Mouse (Mus musculus) cerebellum, adult 2 months (tissue): ENCODE data around the gene Eif3k. TPM values are rescaled to one million over a fixed set of nuclear protein-coding genes. Genes with fewer than 3 reads are reported as not detected.

Source experiments
- DNase-seq, 2 experiments: peaks; one replicate each; pipeline ENCODE4 v3.0.0; 2021
- H3K27ac ChIP-seq: fragments of 200-500 bp; 2 replicates; pipeline ENCODE4 v1.5.1; 2012; ENCODE audit warnings: low read length, control low read depth, inconsistent platforms; ENCODE audit not compliant: insufficient read depth
- H3K27me3 ChIP-seq: fragments of 200-500 bp; 2 replicates; pipeline ENCODE4 v1.6.1; 2012; ENCODE audit warnings: inconsistent platforms, mild to moderate bottlenecking, low read length, moderate library complexity; ENCODE audit not compliant: control insufficient read depth, insufficient read depth
- H3K4me1 ChIP-seq: fragments of 200-500 bp; 2 replicates; pipeline ENCODE4 v1.6.1; 2011; ENCODE audit warnings: low read length; ENCODE audit not compliant: control insufficient read depth, insufficient read depth
- H3K4me3 ChIP-seq: fragments of 200-500 bp; replicated peaks from 2 replicates; pipeline ENCODE3; 2011; ENCODE audit warnings: mild to moderate bottlenecking, low read depth, low read length, control low read depth; ENCODE audit not compliant: insufficient read depth
- CTCF ChIP-seq: fragments of 200-500 bp; IDR thresholded peaks from 2 replicates; pipeline ENCODE4 v1.5.1; 2011; ENCODE audit warnings: low read depth, mild to moderate bottlenecking, control low read depth, low read length, moderate library complexity, borderline replicate concordance; ENCODE audit not compliant: insufficient read depth
- POLR2A ChIP-seq: fragments of 200-500 bp; IDR thresholded peaks from 2 replicates; pipeline ENCODE4 v1.6.1; 2011; ENCODE audit warnings: low read length, control low read depth, borderline replicate concordance; ENCODE audit not compliant: insufficient read depth
- WGBS: fragments of 180-500 bp; shearing (Covaris S2); methylation state at CpG from one replicate; pipeline ENCODE4 v1.1.7; 2018; 5-methylcytosine and 5-hydroxymethylcytosine counted together
- polyA plus RNA-seq: library from polyadenylated mRNA; depleted of rRNA; stranded (reverse); fragments of >200 nt; gene quantifications from 2 replicates; pipeline ENCODE4 v1.2.3, GENCODE M21; 2012; rRNA removed

Eif3k gene
- 322 and 331 TPM in 2 replicates for polyA plus RNA-seq

DNA sequence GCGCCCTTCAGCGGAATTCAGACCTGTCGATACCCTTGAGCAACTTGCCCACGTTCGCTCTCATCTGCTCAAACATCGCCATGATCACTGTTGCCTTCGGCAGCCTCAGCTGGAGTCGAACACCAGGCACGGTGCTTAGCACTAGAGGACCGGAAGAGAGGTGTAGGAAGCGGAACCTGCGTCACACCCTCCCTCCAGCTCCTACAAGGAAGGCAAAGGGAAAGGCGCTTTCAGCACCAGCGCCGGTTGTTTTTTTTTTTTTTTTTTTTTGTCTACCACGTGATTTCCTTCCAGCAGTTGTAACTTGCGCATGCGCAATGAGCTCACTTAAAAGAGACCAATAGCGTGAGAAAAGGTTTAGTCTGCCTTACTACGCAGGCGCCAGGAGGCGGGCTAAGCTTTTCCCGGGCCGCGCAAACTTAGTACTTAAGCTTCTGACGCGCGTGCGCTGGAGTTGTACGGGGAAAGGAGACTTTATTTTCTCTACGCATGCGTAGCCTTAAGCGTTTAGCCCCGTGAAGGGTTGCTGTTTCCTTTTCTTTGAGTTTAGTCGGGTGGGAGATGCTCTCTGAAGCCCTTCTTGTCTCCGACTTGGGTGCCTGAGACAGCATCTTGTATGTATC, at the start of gene Eif3k, which contains the start of gene Map4k1:
TSS of gene Eif3k (minus strand) at position 214 of the 623 bp plus-strand sequence.
TSS of gene Map4k1 (plus strand) at position 400 of the 623 bp plus-strand sequence.
- H3K27me3 ChIP-seq: no peaks in the 10 kb centered on the region
- peak; percentile 94 to 98 for DNase-seq
- TF ChIP-seq CTCF (no peak), POLR2A (peak; percentile 81; the same call in 1 of the 2 replicates)
- peak within 1 kb of the TSS; percentile 71 for H3K27ac ChIP-seq
- H3K4me3 ChIP-seq: peak within 1 kb of the TSS; percentile 95
- 0 out of 2 replicates have a peak, but pooled peaks cover 8% of the 10 kb centered on the region for H3K4me1 ChIP-seq
- under 1% methylated on average over 36 of the region's 36 CpGs for WGBS

DNA sequence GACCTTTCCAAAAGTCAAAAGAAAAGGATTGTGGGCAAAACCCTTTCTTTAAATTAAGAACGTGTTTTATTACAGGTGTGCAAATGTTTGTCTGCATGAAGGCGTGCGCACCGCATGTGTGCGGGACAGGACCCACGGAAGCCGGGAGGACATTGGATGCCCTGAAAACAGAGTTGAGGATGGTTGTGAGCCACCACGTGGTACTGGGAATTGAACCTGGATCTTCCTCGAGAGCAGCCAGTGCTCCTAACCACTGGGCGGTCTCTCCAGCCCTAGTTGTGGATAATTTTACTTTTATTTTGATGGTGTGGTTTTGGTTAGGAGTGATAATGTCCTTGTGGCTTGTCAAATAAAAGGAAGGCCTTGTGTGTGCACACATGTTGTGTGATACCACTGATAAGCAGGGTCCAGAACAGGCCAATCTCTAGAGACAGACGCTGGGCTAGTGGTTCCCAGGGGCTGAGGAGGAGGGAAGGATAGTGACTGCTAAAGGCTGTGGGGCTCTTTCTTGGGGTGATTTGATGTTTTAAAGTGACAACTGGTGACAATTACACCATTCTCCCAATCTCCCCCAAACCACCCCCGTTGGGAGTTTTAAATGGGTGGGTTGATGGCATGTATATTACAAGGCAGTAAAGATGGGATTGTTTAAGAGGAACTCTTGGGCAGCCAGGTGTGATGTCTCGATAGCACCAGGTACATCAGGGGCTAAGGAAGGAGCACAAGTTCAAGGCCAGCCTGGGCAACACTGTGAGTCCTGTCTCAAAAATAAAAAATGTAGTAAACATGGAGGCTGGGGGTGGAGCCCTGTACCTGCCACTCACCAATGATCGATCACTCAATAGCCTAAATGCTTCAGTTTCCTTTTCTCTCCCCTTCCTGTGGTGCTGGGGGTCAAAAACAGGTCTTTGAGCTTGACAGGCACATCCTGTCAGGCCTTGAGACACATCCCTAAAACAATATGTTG, 48.3 kb upstream of the Eif3k start:
- no peak overlapping the region for H3K4me3 ChIP-seq
- no peak overlapping the region for H3K27ac ChIP-seq
- no peaks in the 10 kb centered on the region for H3K27me3 ChIP-seq
- TF ChIP-seq POLR2A (no peak), CTCF (no peak)
- no peaks in the 10 kb centered on the region for H3K4me1 ChIP-seq
- no peak for DNase-seq
- WGBS: 88% methylated on average over 14 of the region's 14 CpGs

DNA sequence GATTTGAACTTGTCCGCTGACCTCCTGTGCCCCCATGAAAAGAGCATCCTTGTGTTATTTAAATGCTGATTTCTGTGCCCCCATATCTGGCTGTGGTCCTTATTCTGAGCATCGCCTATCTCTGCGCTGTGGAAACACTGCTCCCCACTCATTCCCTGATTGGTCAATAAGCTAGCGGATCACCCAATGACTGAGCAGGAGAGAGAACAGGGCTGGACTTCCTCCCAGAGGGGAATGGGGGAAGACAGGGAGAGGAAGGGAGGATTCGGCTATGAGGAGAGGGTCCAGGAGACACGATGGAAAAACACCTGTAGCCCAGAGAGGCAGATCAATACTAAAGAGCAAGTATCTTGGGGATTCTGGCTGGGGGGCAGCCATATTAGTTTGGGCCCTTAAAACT, 47.1 kb upstream of the Eif3k start:
- Histone ChIP-seq H3K4me3 (no peak overlapping the region), H3K27ac (no peak overlapping the region), H3K27me3 (no peaks in the 10 kb centered on the region), H3K4me1 (no peaks in the 10 kb centered on the region)
- WGBS: 81% methylated on average over 6 of the region's 6 CpGs
- TF ChIP-seq POLR2A (no peak), CTCF (no peak)
- no peak for DNase-seq

DNA sequence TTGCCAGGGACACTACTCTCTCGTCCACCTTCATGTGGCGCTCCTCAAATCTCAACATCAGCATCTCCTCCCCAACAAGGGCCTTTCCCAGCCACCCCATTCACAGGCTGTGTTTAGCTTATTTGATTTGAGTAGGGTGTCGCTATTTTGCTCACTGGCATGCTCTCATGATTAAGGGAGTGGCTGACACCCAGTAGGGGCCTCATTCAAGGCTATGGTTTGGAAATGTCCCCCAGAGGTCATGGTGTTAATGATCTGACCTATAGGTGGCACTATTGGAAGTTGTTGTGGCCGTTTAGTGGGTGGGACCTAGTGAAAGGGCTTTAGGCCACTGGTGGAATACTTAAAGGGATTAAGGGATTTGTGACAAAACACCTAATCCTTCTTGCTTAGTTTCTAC, 45.1 kb upstream of the Eif3k start:
- no peak for DNase-seq
- Histone ChIP-seq H3K4me3 (no peak overlapping the region), H3K4me1 (no peaks in the 10 kb centered on the region), H3K27me3 (no peaks in the 10 kb centered on the region), H3K27ac (no peak overlapping the region)
- TF ChIP-seq CTCF: no peak
- no peak for TF ChIP-seq POLR2A
- 78% methylated on average over 4 of the region's 4 CpGs for WGBS

DNA sequence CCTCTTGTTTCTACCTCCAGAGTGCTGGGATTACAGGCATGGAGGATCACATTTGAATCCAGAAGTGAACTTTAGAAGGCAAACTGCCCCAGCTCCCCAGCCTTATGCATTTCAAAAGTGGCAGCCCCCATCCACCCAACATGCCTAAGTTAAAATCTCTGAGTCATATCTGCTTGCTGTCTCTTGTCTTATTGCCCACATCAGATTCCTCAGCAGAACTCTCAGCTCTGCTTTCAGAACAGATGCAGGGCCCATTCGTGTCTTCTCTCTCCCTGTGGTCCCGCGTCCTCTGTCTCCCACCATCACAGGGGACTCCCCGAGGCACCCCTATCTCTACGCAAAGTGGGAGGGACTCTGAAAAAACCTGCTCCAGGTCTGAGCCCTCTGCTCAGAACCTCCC, 44.5 kb upstream of the Eif3k start:
- WGBS: 75% methylated on average over 5 of the region's 5 CpGs
- no peaks in the 10 kb centered on the region for H3K4me1 ChIP-seq
- H3K27ac ChIP-seq: no peak overlapping the region
- TF ChIP-seq POLR2A: no peak
- no peak for TF ChIP-seq CTCF
- no peaks in the 10 kb centered on the region for H3K27me3 ChIP-seq
- H3K4me3 ChIP-seq: no peak overlapping the region
- DNase-seq: no peak

DNA sequence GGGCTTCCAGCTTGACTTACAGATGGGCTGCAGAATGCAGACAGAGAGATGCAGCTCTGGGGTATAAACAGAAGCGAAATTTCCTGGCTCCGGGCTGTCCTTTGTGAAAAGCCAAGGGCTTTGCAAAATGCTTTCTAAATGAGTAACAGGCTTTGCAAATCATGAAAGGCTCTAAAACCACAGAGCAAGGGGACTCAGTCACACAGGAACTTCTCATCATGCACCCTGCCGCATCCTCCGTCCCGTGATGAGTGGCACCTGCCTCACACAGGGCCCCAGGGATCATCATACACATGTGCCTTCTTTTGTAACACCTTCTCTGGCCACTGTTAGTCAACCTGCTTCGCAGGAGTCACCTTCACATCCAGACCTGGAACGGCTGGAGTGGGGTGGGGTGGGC, 43.9 kb upstream of the Eif3k start:
- DNase-seq: no peak
- Histone ChIP-seq H3K4me3 (no peak overlapping the region), H3K27ac (no peak overlapping the region), H3K27me3 (no peaks in the 10 kb centered on the region), H3K4me1 (no peaks in the 10 kb centered on the region)
- 81% methylated on average over 7 of the region's 7 CpGs for WGBS
- TF ChIP-seq POLR2A (no peak), CTCF (no peak)

DNA sequence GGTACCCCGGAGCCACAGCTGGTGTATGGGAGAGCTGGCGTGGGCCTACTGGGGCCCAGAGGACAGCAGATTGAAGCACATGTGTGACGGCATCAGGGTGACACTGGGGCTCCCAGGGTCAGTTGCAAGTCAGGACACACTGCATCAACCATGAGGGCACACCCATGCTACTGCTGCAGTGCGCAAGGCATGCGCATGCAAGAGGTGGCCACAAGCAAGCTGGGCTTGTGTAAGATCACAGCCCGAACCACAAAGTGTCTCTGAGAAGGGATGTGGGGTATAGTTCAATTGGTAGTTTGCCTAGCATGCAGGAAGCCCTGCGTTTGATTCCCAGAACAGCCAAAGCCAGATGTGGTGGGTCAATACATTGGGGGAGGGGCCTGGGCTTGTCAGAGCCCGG, 41.9 kb upstream of the Eif3k start:
- no peak for TF ChIP-seq CTCF
- TF ChIP-seq POLR2A: no peak
- no peak for DNase-seq
- Histone ChIP-seq H3K4me3 (no peak overlapping the region), H3K27me3 (no peaks in the 10 kb centered on the region; the same call in 1 of the 2 replicates), H3K27ac (no peak overlapping the region), H3K4me1 (no peaks in the 10 kb centered on the region)
- WGBS: 84% methylated on average over 8 of the region's 8 CpGs
